Mouse (Mus musculus): ENCODE measurements at regions not wholly inside any gene's neighbourhood (a gene's known extent, or its start where the extent isn't known, plus 50 kb on each side); places are given as distances from the start of the nearest gene placed in this dataset.

- TF ChIP-seq CTCF (IDR thresholded peaks at IDR 0.05; ENCODE audit: borderline replicate concordance, extremely low read depth, insufficient read depth, insufficient read length) (no peak), POLR2A (IDR thresholded peaks at IDR 0.05; ENCODE audit: borderline replicate concordance, extremely low read depth, insufficient read depth, insufficient read length, poor library complexity, severe bottlenecking) (no peak)
Observed at GRCm38 (mm10) chr14:64589126-64589525, 485.0 kb downstream of the Prss52 start.
